Mouse (Mus musculus) ES-E14 (cell line): ENCODE measurements around the gene Frem2. TPM values are rescaled to one million over a fixed set of nuclear protein-coding genes. Genes with fewer than 3 reads are reported as not detected.
A peak's percentile ranks its signal among the peaks of the same experiment; 100 is the strongest.

Experiments
- DNase-seq: peaks from one replicate; pipeline ENCODE4 v3.0.0-alpha.2; 2013; ENCODE audit warnings: low read depth, low spot score
- H3K27ac ChIP-seq: 2 replicates; pipeline ENCODE4 v1.5.1; 2012; ENCODE audit warnings: low read depth, mild to moderate bottlenecking, low read length, moderate library complexity, mixed read lengths; ENCODE audit not compliant: poor library complexity, insufficient read depth, severe bottlenecking
- H3K36me3 ChIP-seq: 2 replicates; pipeline ENCODE4 v1.6.1; 2012; ENCODE audit warnings: mild to moderate bottlenecking, low read length, moderate library complexity, mixed read lengths; ENCODE audit not compliant: control insufficient read depth, poor library complexity, insufficient read depth, severe bottlenecking
- H3K4me1 ChIP-seq, 2 experiments: fragments of 150-350 bp in 1 of 2; sonication (generic) in 1 of 2; 2 replicates each; pipeline ENCODE4 v1.6.1; 2012; ENCODE audit warnings: low read length in 2 of 2, mild to moderate bottlenecking in 1 of 2, mixed read lengths in 1 of 2; ENCODE audit not compliant: control insufficient read depth in 2 of 2, insufficient read depth in 2 of 2, poor library complexity in 1 of 2
- H3K4me3 ChIP-seq, 2 experiments: fragments of 150-350 bp in 1 of 2; sonication (generic) in 1 of 2; 2 replicates each; pipeline ENCODE4 v1.5.1; 2012; ENCODE audit warnings: low read length in 2 of 2, low read depth in 1 of 2, mild to moderate bottlenecking in 1 of 2, mixed read lengths in 1 of 2; ENCODE audit not compliant: insufficient read depth in 1 of 2, poor library complexity in 1 of 2, severe bottlenecking in 1 of 2
- H3K9ac ChIP-seq: 2 replicates; pipeline ENCODE4 v1.6.1; 2012; ENCODE audit warnings: low read depth, mild to moderate bottlenecking, low read length, mixed read lengths; ENCODE audit not compliant: poor library complexity, insufficient read depth, severe bottlenecking
- H3K9me3 ChIP-seq: fragments of 150-350 bp; sonication (generic); 2 replicates; pipeline ENCODE4 v1.6.1; 2012; ENCODE audit warnings: low read depth, mild to moderate bottlenecking, low read length; ENCODE audit not compliant: control insufficient read depth, insufficient read depth
- CHD2 ChIP-seq: IDR thresholded peaks from 2 replicates; pipeline ENCODE4 v1.6.1; 2014; ENCODE audit warnings: mild to moderate bottlenecking, low read depth, low read length, inconsistent platforms
- HCFC1 ChIP-seq: IDR thresholded peaks from 2 replicates; pipeline ENCODE4 v1.6.1; 2012; ENCODE audit warnings: low read length, inconsistent platforms, borderline replicate concordance; ENCODE audit not compliant: insufficient read depth
- MAFK ChIP-seq: IDR thresholded peaks from 2 replicates; pipeline ENCODE4 v1.6.1; 2014; ENCODE audit warnings: mild to moderate bottlenecking, low read depth, low read length, inconsistent platforms; ENCODE audit not compliant: insufficient read depth
- ZC3H11A ChIP-seq: IDR thresholded peaks from 2 replicates; pipeline ENCODE4 v1.6.1; 2012; ENCODE audit warnings: low read depth, mild to moderate bottlenecking, inconsistent platforms, low read length, borderline replicate concordance
- ZNF384 ChIP-seq: IDR thresholded peaks from 2 replicates; pipeline ENCODE4 v1.6.1; 2012; ENCODE audit warnings: low read depth, low read length, inconsistent platforms
- in situ Hi-C, 2 experiments: fragments of 600-800 bp; cut with MboI; formaldehyde crosslinking; loops; one replicate each; pipeline ENCODE4 v1.15.1; 2025; ENCODE audit warnings: low sequenced_read_pairs in 2 of 2, inconsistent platforms in 1 of 2; ENCODE audit not compliant: unreplicated experiment in 2 of 2
- total RNA-seq: library from RNA; depleted of rRNA; stranded (reverse); fragments of 300-350 nt; gene quantifications from 2 replicates; pipeline ENCODE4 v1.2.3, GENCODE M21; 2012

Frem2 gene
- total RNA-seq, 1 experiment, result 7.9 TPM

DNA sequence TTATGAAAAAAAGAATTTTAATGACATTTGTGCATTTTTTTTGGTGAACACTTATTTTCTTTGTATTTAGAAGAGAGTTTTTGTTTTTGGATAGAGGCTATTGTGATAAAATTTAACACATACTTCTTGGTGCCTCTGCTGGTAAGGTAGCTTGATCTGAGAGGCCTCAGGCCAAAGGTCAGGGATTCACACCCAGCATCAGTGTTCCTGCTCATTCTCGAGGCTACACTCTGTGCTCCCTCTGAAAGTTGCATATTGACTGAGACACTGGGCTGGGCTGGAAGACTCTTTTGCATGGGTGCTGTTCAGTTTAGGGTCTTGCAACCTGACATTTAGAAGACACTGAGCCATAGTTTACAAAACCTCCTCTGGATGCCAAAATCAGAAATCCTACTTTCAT, 44.8 kb upstream of the Frem2 start:
- no peaks in the 10 kb centered on the region for H3K9me3 ChIP-seq
- no peak for DNase-seq
- H3K27ac ChIP-seq, result no peak overlapping the region
- no peaks in the 10 kb centered on the region for H3K4me1 ChIP-seq
- no peak for TF ChIP-seq ZC3H11A
- no peak for TF ChIP-seq ZNF384
- TF ChIP-seq CHD2, result no peak
- no peak for TF ChIP-seq HCFC1
- no peak for TF ChIP-seq MAFK
- no peaks in the 10 kb centered on the region for H3K36me3 ChIP-seq
- H3K4me3 ChIP-seq, result no peak overlapping the region
- in situ Hi-C loops, result no loop called here
- H3K9ac ChIP-seq, result no peak overlapping the region

DNA sequence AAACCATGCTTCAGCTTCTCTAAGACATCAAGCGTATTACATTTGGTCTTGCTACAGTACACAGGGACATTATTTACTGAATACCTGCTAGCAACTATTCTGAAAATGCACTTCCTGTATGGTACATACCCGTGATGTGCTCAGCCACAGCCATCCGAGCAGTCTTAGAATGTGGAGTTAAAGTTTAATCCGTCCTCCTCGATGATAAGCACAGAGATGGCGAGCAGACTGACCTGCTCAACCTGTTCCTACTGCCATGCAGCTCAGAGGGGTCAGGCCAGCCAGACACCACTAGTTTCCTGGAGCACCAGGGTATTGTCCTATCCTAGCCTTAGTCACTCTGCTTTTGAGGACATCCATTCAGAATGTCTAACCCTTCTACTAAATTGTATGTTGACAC, 30.6 kb upstream of the Frem2 start:
- H3K9ac ChIP-seq, result no peak overlapping the region
- DNase-seq, result no peak
- in situ Hi-C loops, result no loop called here

DNA sequence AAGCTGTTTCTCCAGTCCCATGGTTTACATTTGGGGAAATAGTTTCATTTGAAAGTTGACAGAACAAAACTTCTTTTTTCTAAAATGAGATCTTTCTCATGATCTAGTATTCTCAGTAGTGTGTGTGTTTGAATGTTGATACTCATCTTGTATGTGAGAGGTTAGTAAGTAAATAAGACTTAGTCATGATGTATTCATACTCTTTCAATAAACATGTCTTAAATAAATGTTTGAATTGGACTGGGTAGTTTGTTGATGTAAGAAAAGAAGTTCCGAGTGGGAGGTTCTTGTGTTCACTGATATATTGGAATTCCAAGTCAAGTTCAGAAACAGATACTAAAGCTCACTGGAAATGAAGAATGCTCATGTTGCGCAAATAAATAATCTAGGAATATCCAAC, 25.1 kb upstream of the Frem2 start:
- TF ChIP-seq MAFK (no peak), ZNF384 (no peak), CHD2 (no peak), ZC3H11A (no peak), HCFC1 (no peak)
- Histone ChIP-seq H3K9ac (no peak overlapping the region), H3K4me3 (no peak overlapping the region), H3K9me3 (no peaks in the 10 kb centered on the region), H3K4me1 (no peaks in the 10 kb centered on the region), H3K36me3 (no peaks in the 10 kb centered on the region), H3K27ac (no peak overlapping the region)
- in situ Hi-C loops, result no loop called here
- DNase-seq, result no peak

More for the DNA sequence above, 30.6 kb upstream of the Frem2 start:
- TF ChIP-seq ZC3H11A (no peak), HCFC1 (no peak), CHD2 (no peak), ZNF384 (no peak), MAFK (no peak)
- peak overlapping the region; percentile 43; the same call in 1 of the 2 replicates for H3K27ac ChIP-seq
- H3K4me1 ChIP-seq, result no peaks in the 10 kb centered on the region
- H3K9me3 ChIP-seq, result no peaks in the 10 kb centered on the region
- no peak overlapping the region for H3K4me3 ChIP-seq
- no peaks in the 10 kb centered on the region for H3K36me3 ChIP-seq

DNA sequence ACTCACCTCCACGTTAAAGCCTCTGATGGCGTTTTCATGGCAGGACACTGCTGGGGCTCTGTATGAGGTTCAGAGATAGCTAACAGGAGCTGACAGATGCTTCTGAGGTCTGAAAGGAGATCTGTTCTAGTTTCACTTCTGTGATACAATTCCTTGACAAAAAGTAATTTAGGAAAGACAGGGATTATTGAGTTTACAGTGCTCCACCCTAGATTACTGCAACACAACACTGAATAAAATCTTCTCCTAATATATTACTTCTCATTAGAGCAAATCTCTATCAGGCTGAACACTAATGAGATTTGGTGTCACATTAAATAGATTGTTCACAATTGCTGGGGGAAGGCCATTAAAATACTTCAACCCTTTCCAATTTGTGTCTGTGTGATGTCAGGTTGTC, 23.7 kb upstream of the Frem2 start:
- DNase-seq, result no peak
- no peaks in the 10 kb centered on the region for H3K9me3 ChIP-seq
- no peak overlapping the region for H3K27ac ChIP-seq
- no peak overlapping the region for H3K9ac ChIP-seq
- no peak for TF ChIP-seq MAFK
- no peak for TF ChIP-seq ZNF384
- TF ChIP-seq HCFC1, result no peak
- TF ChIP-seq ZC3H11A, result no peak
- TF ChIP-seq CHD2, result no peak
- H3K4me1 ChIP-seq, result no peaks in the 10 kb centered on the region
- no peaks in the 10 kb centered on the region for H3K36me3 ChIP-seq
- H3K4me3 ChIP-seq, result no peak overlapping the region
- in situ Hi-C loops, result no loop called here

DNA sequence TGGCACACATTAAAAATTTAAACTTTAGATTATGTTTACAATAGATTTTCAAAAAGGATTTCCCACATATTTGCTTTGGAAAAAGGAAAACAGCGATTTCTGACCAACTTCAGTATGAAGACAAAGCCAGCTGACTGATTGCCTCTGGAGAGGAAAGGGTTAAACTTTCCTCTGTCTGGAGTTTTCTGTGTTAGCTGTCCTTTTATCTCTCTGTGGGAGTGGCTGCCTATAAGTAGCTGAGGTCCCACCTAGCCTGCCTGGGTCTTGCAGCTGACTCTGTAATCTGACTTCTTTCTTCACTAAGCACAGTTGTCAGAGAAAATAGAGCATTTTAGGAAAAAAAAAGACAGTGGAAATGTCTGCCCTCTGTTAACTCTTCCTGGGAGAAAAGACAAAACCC, 17.1 kb upstream of the Frem2 start:
- peak; percentile 34 for DNase-seq
- no peak for TF ChIP-seq ZC3H11A
- TF ChIP-seq MAFK, result no peak
- TF ChIP-seq CHD2, result no peak
- no peak for TF ChIP-seq HCFC1
- TF ChIP-seq ZNF384, result no peak
- H3K36me3 ChIP-seq, result no peaks in the 10 kb centered on the region
- no peaks in the 10 kb centered on the region for H3K9me3 ChIP-seq
- no peak overlapping the region for H3K4me3 ChIP-seq
- no peaks in the 10 kb centered on the region for H3K4me1 ChIP-seq
- in situ Hi-C loops, result no loop called here
- H3K27ac ChIP-seq, result no peak overlapping the region
- no peak overlapping the region for H3K9ac ChIP-seq
